Mouse (Mus musculus) right cerebral cortex, adult 2 months (tissue): ENCODE results near the gene Gm49510.
A peak's percentile ranks its signal among the peaks of the same experiment; 100 is the strongest.
"Not testable (repeated sequence)": the region's sequence is repeated elsewhere in the genome, so short reads cannot be mapped to it uniquely, and the experiment has no call there.

ENCODE experiments used
- DNase-seq, 2 experiments: peaks; one replicate each; pipeline ENCODE4 v3.0.0; 2021 to 2022; ENCODE audit warnings: low spot score in 2 of 2

Gm49510 gene

DNA sequence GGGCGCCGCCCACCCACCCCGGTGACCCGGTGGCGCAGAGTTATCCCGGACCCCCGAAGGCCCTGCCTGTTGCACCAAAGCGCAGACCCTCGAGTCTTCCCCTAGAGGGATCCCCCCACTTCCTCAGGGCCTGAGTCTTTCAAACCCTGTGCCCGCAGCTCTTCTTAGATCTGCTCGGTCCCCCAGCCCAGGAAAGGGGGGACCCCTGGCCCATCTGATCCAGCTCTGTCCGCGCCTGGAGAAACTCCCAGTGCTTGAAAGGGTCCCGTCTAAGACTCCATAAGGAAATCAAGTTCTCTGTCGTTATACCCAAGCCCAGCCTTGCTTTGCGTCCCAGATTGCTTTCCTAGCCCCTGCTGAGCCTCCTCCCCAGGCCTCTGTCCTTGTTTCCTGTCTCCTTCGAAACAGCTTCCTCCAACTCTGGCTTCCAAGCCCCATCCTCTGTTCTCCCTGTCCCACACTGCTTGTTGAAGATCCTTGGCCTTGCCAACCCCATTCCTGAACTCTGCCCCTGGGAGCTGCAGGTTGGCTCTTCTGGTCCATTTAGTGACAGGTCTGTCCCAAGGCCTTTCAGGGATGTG lies 21.6 kb upstream of the Gm49510 start:
- peak in 1 of 2 experiments; percentile 14 for DNase-seq

DNA sequence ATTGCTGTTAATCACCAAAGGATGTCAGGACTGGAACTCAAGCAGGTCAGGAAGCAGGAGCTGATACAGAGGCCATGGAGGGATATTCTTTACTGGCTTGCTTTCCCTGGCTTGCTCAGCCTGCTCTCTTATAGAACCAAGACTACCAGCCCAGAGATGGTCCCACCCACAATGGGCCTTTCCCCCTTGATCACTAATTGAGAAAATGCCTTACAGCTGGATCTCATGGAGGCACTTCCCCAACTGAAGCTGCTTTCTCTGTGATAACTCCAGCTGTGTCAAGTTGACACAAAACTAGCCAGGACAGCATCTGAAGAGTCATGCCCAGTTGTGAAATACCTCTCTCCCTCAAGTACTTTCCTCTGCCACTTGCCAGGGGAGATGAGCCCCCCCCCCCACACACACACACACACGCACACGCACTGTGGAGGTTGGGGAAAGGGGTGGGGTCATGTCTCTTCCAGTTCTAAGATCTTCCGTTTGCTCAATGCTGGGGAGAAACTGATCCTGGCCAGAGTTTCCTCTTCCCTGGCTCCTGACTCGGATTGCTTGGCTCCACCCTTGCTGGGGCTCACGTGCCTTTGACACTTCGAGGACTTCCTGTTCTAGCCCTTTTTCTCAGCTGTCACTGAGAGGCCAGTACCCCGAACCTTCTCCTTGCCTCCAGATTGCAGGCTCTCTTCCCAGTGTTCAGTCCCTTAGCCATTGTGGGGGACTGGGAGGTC lies 20.5 kb upstream of the Gm49510 start:
- DNase-seq: not testable (repeated sequence)

DNA sequence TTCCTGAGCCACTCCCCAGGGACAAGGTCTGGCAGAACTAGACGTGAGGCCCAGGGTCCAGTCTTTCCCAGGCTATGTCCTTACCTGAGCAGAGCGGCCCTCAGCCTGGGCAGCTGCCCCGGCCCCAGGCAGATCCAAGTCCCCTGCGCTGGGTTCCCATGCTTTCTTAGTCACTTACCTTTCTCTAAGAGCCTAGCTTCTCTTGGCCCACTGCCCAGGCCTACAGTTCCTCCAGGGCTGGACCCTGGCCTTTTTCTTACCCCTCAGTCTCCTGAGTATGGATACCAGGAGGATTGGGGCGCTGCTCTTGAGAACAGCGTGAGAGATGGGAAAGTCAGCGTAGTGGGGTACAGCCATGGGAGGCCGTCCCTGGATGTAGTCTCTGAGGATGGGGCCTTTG lies 19.0 kb upstream of the Gm49510 start:
- no peak for DNase-seq

GRCm38 (mm10) chr15:78881828-78882227 lies 17.6 kb upstream of the Gm49510 start:
- DNase-seq: no peak

DNA sequence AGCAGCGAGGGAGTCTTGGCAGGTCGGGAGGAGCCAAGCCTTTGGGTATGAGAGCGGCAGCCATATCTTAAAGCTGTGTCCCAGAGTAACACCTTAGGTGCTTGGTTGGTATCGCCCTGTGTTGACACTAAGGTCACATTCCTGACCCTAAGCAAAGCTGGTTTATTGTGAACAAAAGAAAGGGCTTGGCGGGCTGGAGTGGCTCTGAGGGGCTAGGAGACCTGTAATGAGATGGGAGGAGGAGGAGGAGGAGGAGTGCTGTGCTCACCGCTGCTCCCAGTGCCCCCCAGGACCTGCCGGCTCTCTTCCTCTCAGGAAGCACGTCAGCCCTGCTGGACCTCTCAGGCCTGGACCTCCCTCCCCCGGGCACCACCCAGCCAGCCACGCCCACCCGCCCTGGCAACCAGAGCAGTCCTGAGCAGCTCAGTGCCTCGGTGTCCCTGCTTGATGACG lies 10.0 kb upstream of the Gm49510 start:
- DNase-seq: no peak

- no peak for DNase-seq
These were observed 7.0 kb upstream of the Gm49510 start for GRCm38 (mm10) chr15:78892440-78892839.

DNA sequence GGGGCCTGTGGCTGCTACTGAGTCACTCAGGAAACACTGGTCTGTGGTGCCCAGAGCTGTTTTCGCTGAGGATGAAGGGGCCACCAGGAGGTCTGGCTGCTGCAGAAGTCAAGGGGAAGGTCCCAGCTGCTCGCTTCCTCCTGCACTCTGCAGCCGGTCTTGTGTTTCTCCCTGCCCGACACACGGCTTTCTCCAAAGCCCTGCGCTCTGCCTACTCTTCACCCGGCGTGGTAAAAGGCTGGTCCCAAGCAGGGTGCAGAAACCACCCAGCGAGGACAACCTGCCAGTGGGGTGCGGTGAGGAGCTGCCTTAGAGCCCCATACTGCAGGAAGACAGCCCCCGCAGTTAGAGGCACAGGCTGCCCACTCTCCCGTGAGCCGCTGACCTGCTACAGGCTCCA lies 4.7 kb upstream of the Gm49510 start:
- no peak for DNase-seq

DNA sequence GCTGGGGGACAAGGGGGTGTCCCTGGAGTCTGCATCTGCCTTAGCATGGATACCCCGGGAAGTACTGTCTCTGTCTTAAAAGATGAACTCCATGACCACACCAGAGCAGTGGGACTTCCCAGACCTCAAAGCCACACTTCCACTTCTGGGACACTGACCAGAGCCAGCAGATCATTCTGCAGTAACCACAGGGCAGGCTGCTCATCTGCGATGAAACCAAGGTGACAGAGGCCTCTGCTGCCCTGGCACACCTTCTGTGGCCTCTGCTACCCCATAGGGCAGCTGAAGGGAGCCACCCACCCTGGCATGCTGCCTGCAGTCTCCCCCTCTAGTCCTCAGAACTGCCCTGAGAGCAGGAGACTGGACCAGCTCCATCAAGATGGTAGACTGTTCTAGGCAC lies 3.7 kb upstream of the Gm49510 start:
- DNase-seq: no peak

DNA sequence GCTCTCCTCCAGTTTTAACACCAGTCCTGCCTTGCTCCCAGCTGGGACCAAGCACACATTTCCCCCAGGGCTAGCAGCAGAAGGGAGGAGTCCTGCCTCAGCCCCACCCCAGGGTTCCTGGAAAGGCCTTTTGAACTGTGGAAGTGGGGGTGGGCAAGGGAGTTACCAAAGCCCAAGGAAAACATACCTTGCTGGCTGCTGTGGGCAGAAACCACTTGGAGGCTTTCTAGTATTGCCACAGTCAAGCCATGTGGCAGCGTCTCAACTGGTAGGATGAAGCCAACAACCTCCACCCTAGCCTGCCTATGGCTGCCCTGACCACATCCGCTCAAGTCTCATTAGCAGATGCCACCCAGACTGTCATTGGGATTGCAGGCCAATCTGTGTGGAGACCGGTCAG lies 3.3 kb upstream of the Gm49510 start:
- no peak for DNase-seq

DNA sequence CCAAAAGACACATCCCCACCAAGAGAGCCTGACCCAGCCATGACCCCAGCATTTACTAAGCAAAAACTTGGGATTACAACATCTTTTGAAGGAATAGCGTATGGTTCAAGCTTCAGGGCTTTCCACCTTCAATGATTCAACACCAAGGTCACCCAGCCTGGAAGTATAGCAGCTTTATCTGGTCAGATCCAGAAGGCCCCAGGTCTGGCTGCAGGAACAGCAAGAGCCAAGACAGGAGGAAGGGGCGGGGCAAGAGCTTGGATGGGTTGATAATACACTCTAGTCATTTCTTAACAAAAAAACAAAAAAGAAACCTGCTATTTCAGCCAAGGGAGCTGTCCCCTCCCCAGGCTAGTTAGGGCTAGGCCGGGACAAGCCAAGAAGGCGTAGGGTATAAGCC lies 2.0 kb upstream of the Gm49510 start:
- DNase-seq: no peak

- no peak for DNase-seq
These were observed 913 bp upstream of the Gm49510 start for GRCm38 (mm10) chr15:78898507-78899001.

DNA sequence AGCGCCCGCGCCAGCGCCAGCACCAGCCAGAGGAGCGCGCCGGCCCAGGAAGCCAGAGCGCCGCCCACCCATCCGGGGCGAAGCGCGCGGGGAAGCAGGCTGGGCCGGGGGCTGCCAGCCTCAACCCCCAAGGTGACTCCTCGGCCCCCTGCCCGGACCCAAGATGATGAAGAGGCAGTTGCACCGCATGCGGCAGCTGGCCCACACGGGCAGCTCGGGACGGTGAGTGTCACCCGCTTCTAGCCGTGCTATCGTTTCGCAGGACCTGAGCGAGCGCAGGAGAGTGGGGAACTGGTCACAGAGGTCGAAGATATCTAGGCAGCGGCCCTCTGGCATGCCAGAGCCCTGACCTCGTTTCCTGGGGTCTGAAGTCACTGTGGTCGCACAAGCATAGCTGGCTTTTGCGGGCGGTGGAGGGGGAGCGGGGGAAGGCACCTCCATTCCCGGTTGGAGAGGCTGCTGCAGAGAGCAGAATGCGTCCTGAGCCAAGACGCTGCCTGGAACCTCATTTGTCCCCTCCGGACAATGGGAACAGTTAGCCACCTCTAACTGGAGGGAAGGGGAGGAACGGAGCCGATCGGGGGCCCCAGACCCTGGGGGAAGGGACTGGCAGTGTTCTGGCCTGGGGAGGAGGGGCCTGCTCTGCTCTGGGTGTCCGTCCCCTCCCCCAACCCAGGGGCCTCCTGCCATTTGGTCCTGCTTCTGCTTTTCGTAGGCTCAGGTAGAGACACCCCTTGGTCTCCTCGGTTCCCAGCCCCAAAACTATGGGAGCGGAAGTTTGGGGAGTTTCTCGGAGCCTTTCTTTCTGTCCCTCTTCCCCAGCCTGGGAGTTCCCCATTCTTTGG lies 495 bp downstream of the Gm49510 start, which contains the start of gene Sh3bp1:
Sh3bp1 (plus strand) TSS at position 29 of the 845 bp plus-strand sequence.
- peak; percentile 54 for DNase-seq

- DNase-seq: no peak
These were observed 1.3 kb downstream of the Gm49510 start for GRCm38 (mm10) chr15:78900585-78901421.

DNA sequence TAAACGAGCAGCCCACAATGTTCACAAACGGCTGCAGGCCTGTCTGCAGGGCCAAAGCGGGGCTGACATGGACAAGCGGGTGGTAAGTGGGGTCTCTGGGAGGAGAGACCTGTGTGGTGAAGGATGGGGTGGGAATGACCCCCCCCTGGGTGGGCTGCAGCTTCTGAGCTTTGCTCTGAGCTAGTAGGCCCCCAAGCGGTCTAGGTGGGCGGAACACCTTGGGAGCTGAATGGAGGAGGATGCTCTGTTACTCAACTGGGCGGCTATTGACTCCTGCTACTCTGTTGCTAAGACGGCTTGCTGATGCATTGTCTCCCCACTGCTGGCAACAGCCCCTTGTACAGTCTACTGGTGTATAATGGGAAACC lies 1.9 kb downstream of the Gm49510 start:
- no peak for DNase-seq

GRCm38 (mm10) chr15:78903243-78903642 lies 3.8 kb downstream of the Gm49510 start:
- peak; percentile 90 to 91 for DNase-seq

DNA sequence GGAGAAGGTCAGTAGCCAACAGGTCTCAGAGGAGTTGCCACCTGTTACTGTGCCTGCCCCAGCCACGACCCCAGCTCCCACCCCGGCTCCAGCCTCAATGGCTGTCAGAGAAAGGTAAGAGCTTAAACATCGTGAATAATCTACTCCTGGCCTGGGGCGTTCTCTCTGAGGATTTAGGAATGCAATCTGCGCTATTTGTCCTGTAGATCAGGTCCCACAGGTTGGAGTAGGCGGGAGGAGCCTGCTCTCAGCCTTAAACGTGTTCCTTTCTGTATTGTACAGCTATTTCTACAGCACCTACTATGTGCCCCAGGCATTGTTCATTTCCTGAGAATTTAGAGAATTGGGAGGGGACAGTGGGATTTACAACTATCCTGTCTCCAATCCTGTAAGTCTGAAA lies 8.9 kb downstream of the Gm49510 start:
- DNase-seq: no peak

DNA sequence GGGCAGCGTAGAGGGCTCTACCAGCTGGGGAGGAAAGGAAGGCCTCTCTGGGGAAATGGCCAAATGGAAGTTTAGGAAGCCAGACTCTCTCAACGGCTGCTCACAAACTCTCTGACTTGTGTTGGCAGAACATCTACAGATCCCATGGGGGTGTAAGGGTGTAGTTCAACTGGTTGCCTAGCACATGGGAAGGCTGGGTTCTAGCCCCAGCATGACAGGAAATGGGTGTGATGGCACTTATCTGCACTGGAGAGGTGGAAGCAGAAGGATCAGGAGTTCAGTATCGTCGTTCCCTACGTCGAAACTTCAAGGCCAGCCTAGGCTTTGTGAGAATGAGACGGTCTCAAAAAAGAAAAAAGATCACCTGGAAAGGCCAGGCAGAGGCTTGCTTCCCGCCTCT lies 9.5 kb downstream of the Gm49510 start:
- DNase-seq: no peak

DNA sequence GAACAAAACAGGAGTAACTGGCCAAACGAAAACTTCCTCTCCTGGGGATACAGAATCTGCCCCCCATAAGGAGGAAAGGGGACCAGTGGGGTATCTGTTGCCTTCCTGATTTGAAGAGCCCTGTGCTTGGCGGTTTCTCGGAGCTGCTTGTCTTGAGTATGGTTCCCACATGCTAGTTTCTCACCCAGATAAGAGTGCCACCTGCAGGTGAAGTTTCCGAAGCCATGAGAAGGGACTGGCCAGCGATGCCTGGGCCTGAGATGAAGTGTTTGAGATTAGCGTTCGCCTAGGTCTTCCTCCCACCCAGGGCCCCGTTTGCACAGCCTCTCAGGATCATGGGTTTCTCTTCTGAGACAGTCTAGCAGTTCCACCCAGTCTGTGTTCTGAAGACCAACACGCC lies 12.6 kb downstream of the Gm49510 start:
- DNase-seq: peak; percentile 46 to 53

DNA sequence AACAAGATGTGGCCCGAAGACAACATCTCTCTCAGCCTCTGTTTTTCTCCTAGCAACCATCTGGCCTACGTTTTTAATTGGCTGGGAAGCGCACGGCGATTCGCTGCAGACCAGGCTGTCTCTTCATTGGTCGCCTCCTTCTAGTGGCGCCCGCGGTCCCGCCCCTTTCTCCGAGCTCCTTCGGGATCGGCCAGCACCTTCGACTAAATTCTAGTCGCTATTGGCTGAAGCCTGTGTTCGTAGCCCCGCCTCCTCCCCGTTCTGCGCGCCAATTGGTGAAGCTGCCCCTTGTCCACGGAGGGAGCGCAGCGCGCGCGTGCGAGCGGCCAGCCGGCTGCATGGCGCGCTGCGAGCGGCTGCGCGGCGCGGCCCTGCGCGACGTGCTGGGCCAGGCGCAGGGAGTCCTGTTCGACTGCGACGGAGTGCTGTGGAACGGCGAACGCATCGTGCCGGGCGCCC lies 14.2 kb downstream of the Gm49510 start, which contains the start of gene Pdxp:
Pdxp (plus strand) TSS at position 288 of the 459 bp plus-strand sequence.
- DNase-seq: peak; percentile 96 to 98

DNA sequence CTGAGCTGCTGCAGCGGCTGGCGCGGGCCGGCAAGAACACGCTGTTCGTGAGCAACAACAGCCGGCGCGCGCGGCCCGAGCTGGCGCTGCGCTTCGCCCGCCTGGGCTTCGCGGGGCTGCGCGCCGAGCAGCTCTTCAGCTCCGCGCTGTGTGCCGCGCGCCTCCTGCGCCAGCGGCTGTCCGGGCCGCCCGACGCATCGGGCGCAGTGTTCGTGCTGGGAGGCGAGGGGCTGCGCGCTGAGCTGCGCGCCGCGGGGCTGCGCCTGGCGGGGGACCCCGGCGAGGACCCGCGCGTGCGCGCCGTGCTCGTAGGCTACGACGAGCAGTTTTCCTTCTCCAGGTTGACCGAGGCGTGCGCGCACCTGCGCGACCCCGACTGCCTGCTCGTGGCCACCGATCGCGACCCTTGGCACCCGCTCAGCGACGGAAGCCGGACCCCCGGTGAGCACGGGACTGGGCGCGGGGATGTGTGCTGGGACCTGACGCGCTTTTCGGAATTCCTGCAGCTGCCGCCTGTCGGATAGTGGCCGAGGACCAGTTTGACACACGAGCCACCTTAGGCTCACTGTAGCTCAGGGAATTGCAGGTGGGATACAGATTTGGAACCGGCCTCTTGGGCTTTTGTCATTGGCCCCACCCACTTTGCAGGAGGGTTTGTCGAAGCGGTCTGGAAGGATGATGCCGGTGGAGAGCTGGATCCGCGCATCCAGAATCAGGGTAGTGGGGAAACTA lies 14.8 kb downstream of the Gm49510 start:
- DNase-seq: peak; percentile 45 to 58
